Mouse (Mus musculus): ENCODE results near the gene Mtrex.

Gene Mtrex

GRCm38 (mm10) chr13:112927287-112928001 lies at the start of gene Mtrex, which contains the start of gene Dhx29:
Gene Mtrex (minus strand): TSS chr13:112927398.
Gene Dhx29 (plus strand): TSS chr13:112927454.
- peak; percentile 99 for DNase-seq

GRCm38 (mm10) chr13:112976720-112977119 lies 49.5 kb upstream of the Mtrex start:
- no peak for DNase-seq

GRCm38 (mm10) chr13:112967267-112967666 lies 40.1 kb upstream of the Mtrex start:
- no peak for DNase-seq

- DNase-seq, result peak; percentile 39
These were observed 37.2 kb upstream of the Mtrex start for GRCm38 (mm10) chr13:112964421-112964820.

GRCm38 (mm10) chr13:112963081-112963480 lies 35.9 kb upstream of the Mtrex start:
- peak; percentile 4 for DNase-seq

GRCm38 (mm10) chr13:112954067-112954466 lies 26.9 kb upstream of the Mtrex start:
- DNase-seq, result no peak

GRCm38 (mm10) chr13:112945900-112946299 lies 18.7 kb upstream of the Mtrex start:
- DNase-seq, result no peak

- DNase-seq, result no peak
These were observed 18.1 kb upstream of the Mtrex start for GRCm38 (mm10) chr13:112945312-112945711.

GRCm38 (mm10) chr13:112941879-112942330 lies 14.7 kb upstream of the Mtrex start:
- DNase-seq, result no peak

GRCm38 (mm10) chr13:112938130-112938529 lies 10.9 kb upstream of the Mtrex start:
- DNase-seq, result no peak

GRCm38 (mm10) chr13:112928038-112928668 lies 955 bp upstream of the Mtrex start:
- no peak for DNase-seq

GRCm38 (mm10) chr13:112926796-112927195 lies 402 bp downstream of the Mtrex start:
- DNase-seq, result peak; percentile 21

- DNase-seq, result no peak
These were observed 1.2 kb downstream of the Mtrex start for GRCm38 (mm10) chr13:112925976-112926375.

GRCm38 (mm10) chr13:112925266-112925665 lies 1.9 kb downstream of the Mtrex start:
- DNase-seq, result peak; percentile 40

GRCm38 (mm10) chr13:112920906-112921305 lies 6.3 kb downstream of the Mtrex start:
- DNase-seq, result no peak

- DNase-seq, result peak; percentile 51
These were observed 7.9 kb downstream of the Mtrex start for GRCm38 (mm10) chr13:112919141-112919865.

GRCm38 (mm10) chr13:112910434-112910833 lies 16.8 kb downstream of the Mtrex start:
- no peak for DNase-seq

GRCm38 (mm10) chr13:112909663-112910062 lies 17.5 kb downstream of the Mtrex start:
- DNase-seq, result no peak

- DNase-seq, result no peak
These were observed 25.0 kb downstream of the Mtrex start for GRCm38 (mm10) chr13:112902176-112902575.

GRCm38 (mm10) chr13:112887234-112887633 lies 40.0 kb downstream of the Mtrex start:
- DNase-seq, result no peak

GRCm38 (mm10) chr13:112871500-112872266 lies 55.5 kb downstream of the Mtrex start:
- DNase-seq, result no peak

- DNase-seq, result no peak
These were observed 57.0 kb downstream of the Mtrex start for GRCm38 (mm10) chr13:112870039-112870690.

Measured in kidney, adult 11 months (tissue).